Mouse (Mus musculus) right cerebral cortex, postnatal 14 days (tissue): ENCODE measurements around the gene Tmem233.

Experiments used
- DNase-seq: peaks from one replicate; pipeline ENCODE4 v3.0.0; 2022

Gene Tmem233

DNA sequence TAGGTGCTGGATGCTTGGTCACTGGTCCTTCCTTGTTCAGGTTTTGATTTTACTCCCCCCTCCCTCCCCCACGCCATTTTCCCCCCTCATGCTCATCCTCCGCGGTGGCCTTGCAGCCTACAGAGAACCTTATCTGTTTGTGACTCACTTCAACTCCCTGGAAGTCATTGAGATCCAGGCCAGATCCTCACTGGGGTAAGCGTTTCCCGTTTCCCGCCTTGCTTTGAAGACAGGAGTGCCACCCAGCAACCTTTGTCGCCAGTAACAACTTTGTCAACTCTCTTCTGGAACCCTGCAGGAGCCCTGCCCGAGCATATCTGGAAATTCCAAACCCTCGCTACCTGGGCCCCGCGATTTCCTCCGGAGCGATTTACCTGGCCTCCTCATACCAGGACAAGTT, 85.7 kb downstream of the Tmem233 start:
- no peak for DNase-seq

DNA sequence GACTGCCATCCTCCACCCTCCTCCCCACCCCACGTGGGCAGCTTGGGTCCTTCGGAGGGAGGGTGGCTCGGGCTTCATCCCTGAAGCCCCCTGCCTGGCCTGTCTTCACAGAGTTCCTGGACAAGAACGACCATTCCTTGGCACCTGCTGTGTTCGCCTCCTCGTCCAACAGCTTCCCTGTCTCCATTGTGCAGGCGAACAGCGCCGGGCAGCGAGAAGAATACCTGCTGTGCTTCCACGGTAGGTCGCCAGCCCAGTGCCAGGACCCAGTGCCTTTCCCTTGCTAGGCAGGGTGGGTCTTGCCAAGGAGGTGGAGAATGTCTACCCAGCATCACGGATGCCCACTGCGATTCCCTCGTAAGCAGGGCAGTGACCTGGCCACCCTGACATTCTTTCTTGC, 88.9 kb downstream of the Tmem233 start:
- DNase-seq = no peak

DNA sequence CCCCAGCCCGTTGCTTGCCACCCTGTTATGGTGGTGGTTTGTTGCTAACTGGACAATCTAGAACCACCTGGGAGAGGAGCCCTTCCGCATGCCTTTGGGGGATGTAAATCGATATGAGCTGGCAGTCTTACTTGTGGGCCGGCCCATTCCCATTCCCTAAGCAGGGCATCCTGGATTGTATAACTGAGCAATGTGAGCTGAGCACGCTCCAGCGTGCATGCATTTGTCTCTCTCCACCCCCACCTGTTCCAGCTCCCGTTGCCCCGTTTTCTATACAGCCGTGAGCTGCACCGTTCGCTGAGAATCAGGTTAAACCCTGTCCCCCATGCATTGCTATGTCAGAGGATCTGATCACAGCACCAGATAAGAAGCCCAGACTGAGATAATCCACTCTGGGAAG, 91.3 kb downstream of the Tmem233 start:
- no peak for DNase-seq
